Mouse (Mus musculus): Measurements from ENCODE around the gene Calhm4. TPM values are rescaled to one million over a fixed set of nuclear protein-coding genes. Genes with fewer than 3 reads are reported as not detected.

Gene Calhm4
- polyA plus RNA-seq, 1 experiment from 2014 or later: not detected

Other genes starting within 250 kb of the Calhm4 start
- not detected in 2 replicates for gene Sult3a1, start 186.6 kb downstream of the Calhm4 start, polyA plus RNA-seq (2015; fragmentation: Nextera tagmentation; extraction: Ambion mirVana)
- 0.05 TPM in 1 of 2 replicates, not detected in the other for gene Rsph4a, start 139.2 kb downstream of the Calhm4 start, polyA plus RNA-seq (2015; fragmentation: Nextera tagmentation; extraction: Ambion mirVana)
- gene Zup1, start 93.0 kb downstream of the Calhm4 start, polyA plus RNA-seq (2015; fragmentation: Nextera tagmentation; extraction: Ambion mirVana): 21.2 and 21.7 TPM in 2 replicates
- gene Rwdd1, start 24.7 kb downstream of the Calhm4 start, polyA plus RNA-seq (2015; fragmentation: Nextera tagmentation; extraction: Ambion mirVana): 116 and 118 TPM in 2 replicates
- gene Trappc3l, start 6.7 kb downstream of the Calhm4 start, polyA plus RNA-seq (2015; fragmentation: Nextera tagmentation; extraction: Ambion mirVana): not detected in 2 replicates
- 0.78 and 0.87 TPM in 2 replicates for gene Calhm5, start 52.2 kb upstream of the Calhm4 start, polyA plus RNA-seq (2015; fragmentation: Nextera tagmentation; extraction: Ambion mirVana)
- 0.59 and 1.1 TPM in 2 replicates for gene Calhm6, start 83.7 kb upstream of the Calhm4 start, polyA plus RNA-seq (2015; fragmentation: Nextera tagmentation; extraction: Ambion mirVana)
- gene Dse, start 163.4 kb upstream of the Calhm4 start, polyA plus RNA-seq (2015; fragmentation: Nextera tagmentation; extraction: Ambion mirVana): 35.5 and 39.0 TPM in 2 replicates
- 81.0 and 83.2 TPM in 2 replicates for gene Tspyl1, start 237.9 kb upstream of the Calhm4 start, polyA plus RNA-seq (2015; fragmentation: Nextera tagmentation; extraction: Ambion mirVana)

Measured in limb, embryonic 15.5 days (tissue).